Mouse (Mus musculus) heart, adult 2 months (tissue): ENCODE measurements around the gene Syn1. TPM values are rescaled to one million over a fixed set of nuclear protein-coding genes. Genes with fewer than 3 reads are reported as not detected.

Source experiments
- DNase-seq, 2 experiments: peaks; one replicate each; pipeline ENCODE4 v3.0.0; 2021
- H3K27ac ChIP-seq: fragments of 200-600 bp; 2 replicates; pipeline ENCODE4 v1.8.1; 2022
- H3K27me3 ChIP-seq: fragments of 200-500 bp; 2 replicates; pipeline ENCODE4 v1.6.1; 2012; ENCODE audit warnings: mild to moderate bottlenecking, low read length, inconsistent platforms, mixed read lengths; ENCODE audit not compliant: control insufficient read depth, insufficient read depth
- H3K36me3 ChIP-seq: fragments of 200-500 bp; 2 replicates; pipeline ENCODE4 v1.6.1; 2012; ENCODE audit warnings: low read length, inconsistent platforms; ENCODE audit not compliant: control insufficient read depth, insufficient read depth
- H3K4me1 ChIP-seq: fragments of 200-500 bp; 2 replicates; pipeline ENCODE4 v1.6.1; 2011; ENCODE audit warnings: low read length; ENCODE audit not compliant: control insufficient read depth, insufficient read depth
- H3K4me3 ChIP-seq: fragments of 200-600 bp; 2 replicates; pipeline ENCODE4 v1.8.1; 2022
- H3K79me2 ChIP-seq: fragments of 200-500 bp; replicated peaks from 2 replicates; pipeline ENCODE4 v1.6.1; 2012; ENCODE audit warnings: mild to moderate bottlenecking, inconsistent platforms, low read length, moderate library complexity, mixed read lengths; ENCODE audit not compliant: control insufficient read depth, insufficient read depth
- H3K9ac ChIP-seq: fragments of 200-500 bp; 2 replicates; pipeline ENCODE4 v1.6.1; 2012; ENCODE audit warnings: low read depth, mild to moderate bottlenecking, control low read depth, inconsistent platforms, low read length, mixed read lengths
- CTCF ChIP-seq: fragments of 200-600 bp; IDR thresholded peaks from 2 replicates; pipeline ENCODE4 v1.8.1; 2022; ENCODE audit warnings: antibody characterized with exemption, mild to moderate bottlenecking, moderate library complexity
- EP300 ChIP-seq: fragments of 200-500 bp; IDR thresholded peaks from 2 replicates; pipeline ENCODE4 v1.6.1; 2011; ENCODE audit warnings: low read depth, low read length, control low read depth; ENCODE audit not compliant: insufficient read depth
- POLR2A ChIP-seq: fragments of 200-500 bp; IDR thresholded peaks from 2 replicates; pipeline ENCODE4 v1.6.1; 2011; ENCODE audit warnings: mild to moderate bottlenecking, low read depth, low read length, control low read depth; ENCODE audit not compliant: insufficient read depth
- WGBS: fragments of 180-500 bp; shearing (Covaris S2); methylation state at CpG from one replicate; pipeline ENCODE4 v1.1.7; 2018; 5-methylcytosine and 5-hydroxymethylcytosine counted together
- intact Hi-C: fragments of 180-260 bp; cut with DNase I; formaldehyde crosslinking; loops from one replicate; pipeline ENCODE4 v1.15.1; 2025
- polyA plus RNA-seq: library from polyadenylated mRNA; depleted of rRNA; stranded (reverse); fragments of >200 nt; gene quantifications from 2 replicates; pipeline ENCODE4 v1.2.3, GENCODE M21; 2012
- total RNA-seq, 2 experiments: library from RNA; stranded (reverse); gene quantifications; 2 replicates each; pipeline ENCODE4 v1.2.3; 2021

Gene Syn1
- total and polyA plus RNA-seq, 3 experiments, result 0.16 to 0.57 (median 0.31) TPM

- Histone ChIP-seq H3K27me3 (no peaks in the 10 kb centered on the region), H3K4me1 (peaks cover 1% of the 10 kb centered on the region; the same call in 1 of the 2 replicates), H3K79me2 (no peaks in the 10 kb centered on the region), H3K4me3 (no peak overlapping the region), H3K36me3 (peaks cover 4% of the 10 kb centered on the region; the same call in 1 of the 2 replicates), H3K9ac (no peak overlapping the region), H3K27ac (no peak overlapping the region)
- WGBS, result 91% methylated on average over 7 of the region's 7 CpGs
- intact Hi-C loops, result loop anchor here (10.0 kb wide), 1 partner anchor 211 kb away; the partner anchor contains the start of genes Spaca5 and Zfp182
- no peak for TF ChIP-seq CTCF
- TF ChIP-seq POLR2A, result no peak
- DNase-seq, result no peak
Observed at GRCm38 (mm10) chrX:20853794-20854193, 67.0 kb downstream of the Syn1 start.

DNA sequence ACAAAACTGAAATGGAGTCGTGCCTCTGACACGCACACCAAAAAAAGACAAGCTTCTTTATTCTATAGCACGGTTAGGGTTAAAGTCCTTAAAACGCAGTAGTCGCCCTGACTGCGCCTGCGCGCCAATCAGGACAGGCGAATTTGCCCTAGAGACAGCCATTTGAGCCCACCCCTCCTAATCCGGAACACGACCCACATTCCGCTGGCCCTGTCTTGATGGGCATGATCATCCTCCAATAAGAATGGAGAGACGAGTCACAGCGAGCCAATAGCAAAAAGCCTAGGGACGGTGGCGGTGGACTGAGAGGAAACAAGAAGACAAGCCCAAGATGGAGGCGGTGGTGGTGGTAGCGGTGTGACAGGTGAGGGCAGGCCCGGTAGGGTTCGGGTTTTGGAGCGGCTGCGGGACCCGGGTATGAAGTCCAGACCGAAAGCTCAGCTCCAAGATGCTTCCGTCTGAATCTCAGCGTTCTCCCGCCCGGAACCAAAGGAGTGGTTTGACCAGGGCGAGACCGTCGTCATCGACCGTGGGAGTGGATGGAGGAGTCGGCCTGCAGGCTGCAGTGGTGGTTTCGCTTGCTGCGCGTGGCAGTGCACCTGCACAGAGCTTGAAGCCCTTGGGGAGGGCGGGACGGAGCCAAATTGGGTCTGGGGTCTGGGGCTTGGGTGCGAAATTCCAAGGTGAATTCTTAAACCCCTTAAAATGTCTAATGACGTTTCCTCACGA, 72.4 kb downstream of the Syn1 start:
- Histone ChIP-seq H3K27ac (peak overlapping the region; percentile 81), H3K4me1 (peaks cover 1% of the 10 kb centered on the region; the same call in 1 of the 2 replicates), H3K79me2 (no peaks in the 10 kb centered on the region; the same call in 1 of the 2 replicates), H3K36me3 (peaks cover 4% of the 10 kb centered on the region; the same call in 1 of the 2 replicates), H3K4me3 (peak overlapping the region; percentile 70), H3K27me3 (no peaks in the 10 kb centered on the region), H3K9ac (peak overlapping the region; percentile 91)
- intact Hi-C loops, result loop anchor here (5.0 kb wide), 1 partner anchor 99 kb away; no protein-coding TSS in a partner anchor
- DNase-seq, result peak; percentile 85 to 93
- TF ChIP-seq POLR2A (peak; percentile 90), CTCF (no peak), EP300 (no peak)
- 17% methylated on average over 42 of the region's 42 CpGs for WGBS

- no peak for DNase-seq
- peaks cover 4% of the 10 kb centered on the region; the same call in 1 of the 2 replicates for H3K36me3 ChIP-seq
- intact Hi-C loops, result loop anchor here (5.0 kb wide), 1 partner anchor 99 kb away; no protein-coding TSS in a partner anchor
- 32% methylated on average over 2 of the region's 2 CpGs for WGBS
- H3K27ac ChIP-seq, result peak overlapping the region; percentile 63
- H3K4me1 ChIP-seq, result peaks cover 1% of the 10 kb centered on the region; the same call in 1 of the 2 replicates
- H3K27me3 ChIP-seq, result no peaks in the 10 kb centered on the region
- H3K4me3 ChIP-seq, result peak overlapping the region; percentile 32
- no peak overlapping the region for H3K9ac ChIP-seq
- no peak for TF ChIP-seq POLR2A
- TF ChIP-seq CTCF, result no peak
- TF ChIP-seq EP300, result no peak
- H3K79me2 ChIP-seq, result no peaks in the 10 kb centered on the region; the same call in 1 of the 2 replicates
Observed at GRCm38 (mm10) chrX:20847816-20848215, 73.0 kb downstream of the Syn1 start.

DNA sequence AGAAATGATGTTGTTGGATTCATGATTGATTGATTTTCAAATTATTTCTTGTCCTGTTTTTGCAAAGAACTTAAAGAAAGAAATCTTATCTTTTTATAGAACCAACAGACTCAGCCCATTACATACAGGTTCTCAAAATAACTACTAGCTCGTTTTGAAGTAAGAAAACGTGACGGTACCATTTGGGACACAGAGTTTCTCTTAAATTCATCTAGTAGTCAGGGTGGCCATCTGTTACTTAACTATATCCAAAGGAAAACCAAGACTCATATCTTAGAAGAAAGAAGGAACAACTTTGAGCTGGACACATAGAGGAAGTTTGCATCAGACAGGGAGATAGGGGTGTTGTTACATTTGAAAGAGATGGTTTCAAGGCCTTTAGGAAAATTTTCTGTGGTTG, 73.6 kb downstream of the Syn1 start:
- Histone ChIP-seq H3K4me1 (peaks cover 1% of the 10 kb centered on the region; the same call in 1 of the 2 replicates), H3K27ac (no peak overlapping the region), H3K36me3 (peaks cover 4% of the 10 kb centered on the region; the same call in 1 of the 2 replicates), H3K9ac (no peak overlapping the region), H3K27me3 (no peaks in the 10 kb centered on the region), H3K79me2 (no peaks in the 10 kb centered on the region; the same call in 1 of the 2 replicates), H3K4me3 (no peak overlapping the region)
- TF ChIP-seq EP300 (no peak), CTCF (no peak), POLR2A (no peak)
- DNase-seq, result no peak
- intact Hi-C loops, result loop anchor here (5.0 kb wide), 1 partner anchor 100 kb away; no protein-coding TSS in a partner anchor
- 69% methylated on average over 3 of the region's 3 CpGs for WGBS

GRCm38 (mm10) chrX:20828934-20829333, 91.9 kb downstream of the Syn1 start:
- no peaks in the 10 kb centered on the region for H3K79me2 ChIP-seq
- no peak overlapping the region for H3K4me3 ChIP-seq
- DNase-seq, result peak; percentile 46 to 58
- WGBS, result 12% methylated on average over 5 of the region's 5 CpGs
- peak; percentile 67 for TF ChIP-seq CTCF
- no peak for TF ChIP-seq POLR2A
- 0 out of 2 replicates have a peak, but pooled peaks have one; percentile 30 for TF ChIP-seq EP300
- no peaks in the 10 kb centered on the region for H3K27me3 ChIP-seq
- no peaks in the 10 kb centered on the region for H3K36me3 ChIP-seq
- no peaks in the 10 kb centered on the region; the same call in 1 of the 2 replicates for H3K4me1 ChIP-seq
- intact Hi-C loops, result loop anchor here (2.0 kb wide), 1 partner anchor 118 kb away; no protein-coding TSS in a partner anchor
- peak overlapping the region; percentile 17; the same call in 1 of the 2 replicates for H3K27ac ChIP-seq
- no peak overlapping the region for H3K9ac ChIP-seq
